Mouse (Mus musculus) heart, adult 9 months (tissue): Measurements from ENCODE around the gene Serpina1f.
"Not testable (repeated sequence)": the region's sequence is repeated elsewhere in the genome, so short reads cannot be mapped to it uniquely, and the experiment has no call there.

ENCODE experiments used
- DNase-seq, 2 experiments: peaks; one replicate each; pipeline ENCODE4 v3.0.0; 2022; ENCODE audit warnings: low spot score in 2 of 2

Serpina1f gene

GRCm38 (mm10) chr12:103662053-103662452 is 33.3 kb downstream of the Serpina1f start:
- DNase-seq, result not testable (repeated sequence)

- DNase-seq, result no peak
Measured at GRCm38 (mm10) chr12:103660076-103660475, 35.3 kb downstream of the Serpina1f start.

GRCm38 (mm10) chr12:103659171-103659570 is 36.2 kb downstream of the Serpina1f start:
- DNase-seq, result no peak

- DNase-seq, result no peak
Measured at GRCm38 (mm10) chr12:103657991-103658390, 37.3 kb downstream of the Serpina1f start.

- DNase-seq, result peak in 1 of 2 experiments; percentile 9
Measured at GRCm38 (mm10) chr12:103656848-103657626, 38.3 kb downstream of the Serpina1f start, which contains the start of gene Serpina6. Gene Serpina6, minus strand, starts transcription at chr12:103657212.

- DNase-seq, result no peak
Measured at GRCm38 (mm10) chr12:103655123-103656044, 39.9 kb downstream of the Serpina1f start.

GRCm38 (mm10) chr12:103653836-103654235 is 41.5 kb downstream of the Serpina1f start:
- DNase-seq, result no peak

- DNase-seq, result no peak
Measured at GRCm38 (mm10) chr12:103646314-103646713, 49.0 kb downstream of the Serpina1f start.

- DNase-seq, result no peak
Measured at GRCm38 (mm10) chr12:103644601-103645000, 50.7 kb downstream of the Serpina1f start.

GRCm38 (mm10) chr12:103643818-103644217 is 51.5 kb downstream of the Serpina1f start:
- no peak for DNase-seq

GRCm38 (mm10) chr12:103643336-103643735 is 52.0 kb downstream of the Serpina1f start:
- peak in 1 of 2 experiments; percentile 41 for DNase-seq
